Mouse (Mus musculus): ENCODE results near the gene Nckap5l. TPM values are rescaled to one million over a fixed set of nuclear protein-coding genes. Genes with fewer than 3 reads are reported as not detected.

Gene Nckap5l
- 11.0 and 14.4 TPM in 2 replicates for polyA plus RNA-seq (2014; fragmentation: Nextera tagmentation; extraction: Ambion mirVana)

GRCm38 (mm10) chr15:99457606-99458401 is at the start of gene Nckap5l:
Gene Nckap5l, minus strand, starts transcription at chr15:99457748.
- WGBS = under 1% methylated on average over 45 of the region's 45 CpGs
- Histone ChIP-seq H3K27ac (ENCODE audit: low read depth) (peak within 1 kb of the TSS; percentile 88), H3K4me1 (ENCODE audit: insufficient read depth) (peaks cover 8% of the 10 kb centered on the region; the same call in 1 of the 2 replicates), H3K4me2 (peak within 1 kb of the TSS; percentile 82), H3K36me3 (ENCODE audit: insufficient read depth) (0 out of 2 replicates have a peak, but pooled peaks cover 9% of the 10 kb centered on the region), H3K4me3 (ENCODE audit: low read depth, low read length) (peak within 1 kb of the TSS; percentile 77), H3K9ac (peak within 1 kb of the TSS; percentile 63), H3K27me3 (ENCODE audit: insufficient read depth, low read length) (no peaks in the 10 kb centered on the region), H3K9me3 (ENCODE audit: low read depth, low read length) (no peaks in the 10 kb centered on the region)
- peak; percentile 96 for DNase-seq
- peak; percentile 95 for ATAC-seq (ENCODE audit: insufficient read depth)
- no peak for TF ChIP-seq CTCF (IDR thresholded peaks at IDR 0.05; ENCODE audit: low read depth)

- 50% methylated on average over 15 of the region's 15 CpGs for WGBS
- DNase-seq = peak; percentile 71
Observed at GRCm38 (mm10) chr15:99505324-99506095, 48.0 kb upstream of the Nckap5l start.

GRCm38 (mm10) chr15:99503256-99503655 is 45.7 kb upstream of the Nckap5l start:
- Histone ChIP-seq H3K9ac (no peak overlapping the region), H3K27me3 (ENCODE audit: insufficient read depth, low read length) (no peaks in the 10 kb centered on the region), H3K27ac (ENCODE audit: low read depth) (no peak overlapping the region), H3K4me3 (ENCODE audit: low read depth, low read length) (no peak overlapping the region), H3K4me2 (no peak overlapping the region), H3K4me1 (ENCODE audit: insufficient read depth) (peaks cover 37% of the 10 kb centered on the region), H3K36me3 (ENCODE audit: insufficient read depth) (no peaks in the 10 kb centered on the region), H3K9me3 (ENCODE audit: low read depth, low read length) (no peaks in the 10 kb centered on the region)
- 46% methylated on average over 5 of the region's 5 CpGs for WGBS
- no peak for TF ChIP-seq CTCF (IDR thresholded peaks at IDR 0.05; ENCODE audit: low read depth)
- ATAC-seq (ENCODE audit: insufficient read depth) = no peak
- no peak for DNase-seq

More at GRCm38 (mm10) chr15:99505324-99506095, 48.0 kb upstream of the Nckap5l start:
- Histone ChIP-seq H3K27ac (ENCODE audit: low read depth) (no peak overlapping the region; the same call in 1 of the 2 replicates), H3K9ac (no peak overlapping the region), H3K36me3 (ENCODE audit: insufficient read depth) (no peaks in the 10 kb centered on the region), H3K9me3 (ENCODE audit: low read depth, low read length) (no peaks in the 10 kb centered on the region), H3K4me2 (no peak overlapping the region), H3K4me3 (ENCODE audit: low read depth, low read length) (no peak overlapping the region), H3K27me3 (ENCODE audit: insufficient read depth, low read length) (no peaks in the 10 kb centered on the region), H3K4me1 (ENCODE audit: insufficient read depth) (peaks cover 19% of the 10 kb centered on the region; the same call in 1 of the 2 replicates)
- ATAC-seq (ENCODE audit: insufficient read depth) = peak; percentile 48; the same call in 1 of the 2 replicates
- no peak for TF ChIP-seq CTCF (IDR thresholded peaks at IDR 0.05; ENCODE audit: low read depth)

DNA sequence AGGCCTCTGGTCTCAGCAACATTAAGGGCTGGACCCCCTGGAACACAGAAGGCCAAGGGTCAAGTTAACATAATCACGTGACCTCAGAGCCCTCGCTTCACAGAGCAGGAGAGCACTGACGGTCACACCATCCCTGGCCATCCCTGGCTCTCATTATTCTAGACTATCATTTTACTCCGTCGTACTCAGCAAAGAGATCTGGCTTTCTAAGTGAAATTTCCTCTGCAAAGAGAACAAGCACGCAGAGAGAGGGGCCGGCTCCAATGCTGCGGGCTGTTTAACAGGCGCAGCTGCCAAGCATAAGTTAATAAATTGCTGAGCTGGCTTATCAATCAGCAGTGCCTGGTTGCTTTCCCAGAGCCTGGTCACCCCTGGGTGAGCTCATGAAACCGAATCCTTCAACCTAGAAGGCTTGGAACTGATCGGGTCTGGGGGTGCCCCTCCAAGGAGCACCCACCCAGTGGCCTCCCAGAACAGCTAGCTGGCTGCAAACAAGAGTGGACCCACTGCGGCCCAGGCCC is 44.8 kb upstream of the Nckap5l start:
- Histone ChIP-seq H3K9ac (no peak overlapping the region; the same call in 1 of the 2 replicates), H3K9me3 (ENCODE audit: low read depth, low read length) (no peaks in the 10 kb centered on the region), H3K27ac (ENCODE audit: low read depth) (peak overlapping the region; percentile 46; the same call in 1 of the 2 replicates), H3K4me1 (ENCODE audit: insufficient read depth) (peaks cover 43% of the 10 kb centered on the region), H3K36me3 (ENCODE audit: insufficient read depth) (no peaks in the 10 kb centered on the region), H3K4me3 (ENCODE audit: low read depth, low read length) (no peak overlapping the region), H3K4me2 (no peak overlapping the region), H3K27me3 (ENCODE audit: insufficient read depth, low read length) (no peaks in the 10 kb centered on the region)
- 37% methylated on average over 12 of the region's 12 CpGs for WGBS
- ATAC-seq (ENCODE audit: insufficient read depth) (no peak), DNase-seq (peak; percentile 53)
- TF ChIP-seq CTCF (IDR thresholded peaks at IDR 0.05; ENCODE audit: low read depth) = no peak

DNA sequence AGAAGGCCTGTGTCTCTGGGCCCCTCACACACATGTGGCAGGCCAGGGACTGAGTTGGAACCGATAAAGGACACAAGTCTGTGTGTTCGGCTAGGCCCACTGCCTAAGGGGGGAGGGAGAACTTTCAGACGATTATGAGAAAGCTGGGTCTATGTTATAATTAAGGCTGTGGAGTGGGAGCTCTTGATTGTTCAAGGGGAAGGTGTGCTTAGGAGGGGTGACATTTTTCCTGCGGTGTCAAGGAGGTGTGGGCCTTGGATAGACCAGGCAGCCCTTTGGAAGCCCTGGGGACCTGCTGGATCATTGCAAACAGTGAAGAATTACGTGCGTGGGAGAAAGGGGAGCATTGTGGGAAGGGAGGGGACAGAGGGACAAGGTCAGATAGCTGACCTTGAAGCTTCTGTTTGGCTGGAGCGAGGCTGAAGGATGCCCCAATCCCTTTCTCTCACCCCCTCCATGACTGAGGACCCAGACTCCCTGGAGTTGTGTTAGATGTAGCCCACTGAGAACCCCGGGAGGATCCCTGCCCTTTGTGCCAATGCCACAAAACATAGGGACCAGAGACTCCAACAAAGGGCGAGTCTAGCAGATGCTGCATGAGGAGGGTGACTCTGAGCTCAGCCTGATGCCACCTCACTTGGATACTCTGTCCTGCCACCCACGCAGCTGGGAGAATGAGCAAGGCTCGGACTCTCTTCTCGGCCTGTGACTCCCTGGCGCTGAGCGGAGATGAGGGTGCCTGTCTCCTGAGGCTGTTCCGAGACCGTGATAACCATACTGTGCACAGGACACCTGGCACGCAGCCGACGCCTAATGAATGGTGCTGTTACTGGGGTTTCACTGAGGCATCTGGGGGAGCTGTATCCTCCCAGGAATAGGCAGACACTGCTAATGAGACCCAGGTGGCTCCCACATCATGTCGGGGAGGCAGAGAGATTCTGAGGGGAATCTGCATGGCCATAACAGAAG is 44.0 kb upstream of the Nckap5l start:
- no peak for ATAC-seq (ENCODE audit: insufficient read depth)
- TF ChIP-seq CTCF (IDR thresholded peaks at IDR 0.05; ENCODE audit: low read depth) = no peak
- DNase-seq = no peak
- Histone ChIP-seq H3K9ac (no peak overlapping the region; the same call in 1 of the 2 replicates), H3K27me3 (ENCODE audit: insufficient read depth, low read length) (no peaks in the 10 kb centered on the region), H3K27ac (ENCODE audit: low read depth) (peak overlapping the region; percentile 46; the same call in 1 of the 2 replicates), H3K4me3 (ENCODE audit: low read depth, low read length) (no peak overlapping the region), H3K9me3 (ENCODE audit: low read depth, low read length) (no peaks in the 10 kb centered on the region), H3K4me2 (no peak overlapping the region), H3K4me1 (ENCODE audit: insufficient read depth) (peaks cover 45% of the 10 kb centered on the region), H3K36me3 (ENCODE audit: insufficient read depth) (no peaks in the 10 kb centered on the region)
- 63% methylated on average over 20 of the region's 20 CpGs for WGBS

GRCm38 (mm10) chr15:99500320-99500719 is 42.8 kb upstream of the Nckap5l start:
- Histone ChIP-seq H3K4me1 (ENCODE audit: insufficient read depth) (peaks cover 37% of the 10 kb centered on the region), H3K9ac (no peak overlapping the region), H3K36me3 (ENCODE audit: insufficient read depth) (no peaks in the 10 kb centered on the region), H3K4me2 (no peak overlapping the region), H3K27ac (ENCODE audit: low read depth) (no peak overlapping the region), H3K4me3 (ENCODE audit: low read depth, low read length) (no peak overlapping the region), H3K9me3 (ENCODE audit: low read depth, low read length) (no peaks in the 10 kb centered on the region), H3K27me3 (ENCODE audit: insufficient read depth, low read length) (no peaks in the 10 kb centered on the region)
- 12% methylated on average over 5 of the region's 5 CpGs for WGBS
- ATAC-seq (ENCODE audit: insufficient read depth) = no peak
- peak; percentile 40 for DNase-seq
- no peak for TF ChIP-seq CTCF (IDR thresholded peaks at IDR 0.05; ENCODE audit: low read depth)
